Mouse (Mus musculus) lung, embryonic 15.5 days (tissue): ENCODE data around the gene Mcur1. TPM values are rescaled to one million over a fixed set of nuclear protein-coding genes. Genes with fewer than 3 reads are reported as not detected.

Source experiments
- ATAC-seq: fragments of 200-750 bp; cut with Nextera tagmentation; 2 replicates; pipeline ENCODE4 v1.8.0; 2017; ENCODE audit warnings: moderate number of reproducible peaks, borderline replicate concordance; ENCODE audit not compliant: low FRiP score, low TSS enrichment; ENCODE audit errors: extremely low read depth
- H3K27ac ChIP-seq: fragments of 300-500 bp; sonication (generic); 2 replicates; pipeline ENCODE4 v1.5.1; 2015; ENCODE audit warnings: moderate library complexity, mild to moderate bottlenecking, inconsistent platforms
- H3K27me3 ChIP-seq: fragments of 300-500 bp; sonication (generic); 2 replicates; pipeline ENCODE4 v1.6.1; 2015; ENCODE audit warnings: inconsistent platforms
- H3K36me3 ChIP-seq: fragments of 300-500 bp; sonication (generic); 2 replicates; pipeline ENCODE4 v1.6.1; 2015; ENCODE audit warnings: inconsistent platforms
- H3K4me1 ChIP-seq: fragments of 300-500 bp; sonication (generic); 2 replicates; pipeline ENCODE4 v1.6.1; 2015; ENCODE audit warnings: inconsistent platforms
- H3K4me2 ChIP-seq: fragments of 300-500 bp; sonication (generic); 2 replicates; pipeline ENCODE4 v1.6.1; 2015; ENCODE audit warnings: inconsistent platforms, mild to moderate bottlenecking, moderate library complexity
- H3K4me3 ChIP-seq: fragments of 300-500 bp; sonication (generic); 2 replicates; pipeline ENCODE4 v1.5.1; 2015; ENCODE audit warnings: mild to moderate bottlenecking, inconsistent platforms
- H3K9ac ChIP-seq: fragments of 300-500 bp; sonication (generic); 2 replicates; pipeline ENCODE4 v1.6.1; 2015; ENCODE audit warnings: inconsistent platforms
- H3K9me3 ChIP-seq: fragments of 300-500 bp; sonication (generic); 2 replicates; pipeline ENCODE4 v1.6.1; 2016; ENCODE audit warnings: inconsistent platforms
- WGBS: fragments of 180-500 bp; shearing (Covaris S2); methylation state at CpG from one replicate; pipeline ENCODE4 v1.1.7; 2015; 5-methylcytosine and 5-hydroxymethylcytosine counted together
- polyA plus RNA-seq: library from polyadenylated mRNA; unstranded; fragments of >200 nt; fragmentation: Nextera tagmentation; extraction: Ambion mirVana; gene quantifications from 2 replicates; pipeline ENCODE4 v1.2.1, GENCODE M21; 2015

Gene Mcur1
- polyA plus RNA-seq, 1 experiment from 2014 or later = 17.9 TPM

- no peak overlapping the region for H3K4me3 ChIP-seq
- no peak overlapping the region for H3K9ac ChIP-seq
- peaks cover 28% of the 10 kb centered on the region for H3K4me1 ChIP-seq
- no peaks in the 10 kb centered on the region for H3K36me3 ChIP-seq
- 0 out of 2 replicates have a peak overlapping the region, but pooled peaks have one; percentile 25 for H3K4me2 ChIP-seq
- peak overlapping the region; percentile 79; the same call in 1 of the 2 replicates for H3K27ac ChIP-seq
- ATAC-seq = no peak
- H3K27me3 ChIP-seq = no peaks in the 10 kb centered on the region
- 37% methylated on average over 7 of the region's 7 CpGs for WGBS
- no peaks in the 10 kb centered on the region for H3K9me3 ChIP-seq
Measured at GRCm38 (mm10) chr13:43523906-43524480, 36.0 kb downstream of the Mcur1 start.

- no peaks in the 10 kb centered on the region for H3K9me3 ChIP-seq
Measured at GRCm38 (mm10) chr13:43521940-43522339, 38.1 kb downstream of the Mcur1 start.

GRCm38 (mm10) chr13:43519251-43519650 is 40.7 kb downstream of the Mcur1 start:
- Histone ChIP-seq H3K4me3 (no peak overlapping the region), H3K4me2 (no peak overlapping the region), H3K27me3 (no peaks in the 10 kb centered on the region), H3K9ac (no peak overlapping the region), H3K27ac (no peak overlapping the region), H3K36me3 (no peaks in the 10 kb centered on the region), H3K4me1 (peaks cover 6% of the 10 kb centered on the region), H3K9me3 (no peaks in the 10 kb centered on the region)
- no peak for ATAC-seq
- 66% methylated on average over 6 of the region's 6 CpGs for WGBS

More at GRCm38 (mm10) chr13:43521940-43522339, 38.1 kb downstream of the Mcur1 start:
- no peaks in the 10 kb centered on the region for H3K27me3 ChIP-seq
- H3K4me3 ChIP-seq = no peak overlapping the region
- 81% methylated on average over 5 of the region's 5 CpGs for WGBS
- ATAC-seq = no peak
- no peak overlapping the region for H3K4me2 ChIP-seq
- H3K4me1 ChIP-seq = peaks cover 28% of the 10 kb centered on the region
- H3K36me3 ChIP-seq = no peaks in the 10 kb centered on the region
- H3K27ac ChIP-seq = no peak overlapping the region
- no peak overlapping the region for H3K9ac ChIP-seq

- no peak overlapping the region for H3K4me3 ChIP-seq
- H3K27me3 ChIP-seq = no peaks in the 10 kb centered on the region
- no peaks in the 10 kb centered on the region for H3K36me3 ChIP-seq
- no peak overlapping the region for H3K27ac ChIP-seq
- no peak for ATAC-seq
- no peaks in the 10 kb centered on the region for H3K4me1 ChIP-seq
- H3K9ac ChIP-seq = no peak overlapping the region
- no peak overlapping the region for H3K4me2 ChIP-seq
- no peaks in the 10 kb centered on the region for H3K9me3 ChIP-seq
- WGBS = 55% methylated on average over 8 of the region's 8 CpGs
Measured at GRCm38 (mm10) chr13:43517371-43517770, 42.6 kb downstream of the Mcur1 start.

- Histone ChIP-seq H3K9me3 (no peaks in the 10 kb centered on the region), H3K4me3 (no peak overlapping the region), H3K27ac (no peak overlapping the region), H3K36me3 (no peaks in the 10 kb centered on the region), H3K4me1 (no peaks in the 10 kb centered on the region), H3K4me2 (no peak overlapping the region), H3K27me3 (no peaks in the 10 kb centered on the region), H3K9ac (no peak overlapping the region)
- ATAC-seq = no peak
- WGBS = 57% methylated on average over 6 of the region's 6 CpGs
Measured at GRCm38 (mm10) chr13:43516931-43517330, 43.1 kb downstream of the Mcur1 start.

- Histone ChIP-seq H3K27me3 (no peaks in the 10 kb centered on the region), H3K4me2 (no peak overlapping the region), H3K27ac (no peak overlapping the region), H3K4me1 (no peaks in the 10 kb centered on the region), H3K9me3 (no peaks in the 10 kb centered on the region), H3K4me3 (no peak overlapping the region), H3K36me3 (no peaks in the 10 kb centered on the region), H3K9ac (no peak overlapping the region)
- no peak for ATAC-seq
- WGBS = 91% methylated on average over 5 of the region's 5 CpGs
Measured at GRCm38 (mm10) chr13:43516119-43516518, 43.9 kb downstream of the Mcur1 start.

GRCm38 (mm10) chr13:43514950-43515358 is 45.0 kb downstream of the Mcur1 start:
- H3K27ac ChIP-seq = no peak overlapping the region
- no peaks in the 10 kb centered on the region for H3K36me3 ChIP-seq
- no peaks in the 10 kb centered on the region for H3K9me3 ChIP-seq
- H3K27me3 ChIP-seq = no peaks in the 10 kb centered on the region
- ATAC-seq = no peak
- no peak overlapping the region for H3K4me2 ChIP-seq
- H3K4me1 ChIP-seq = no peaks in the 10 kb centered on the region
- H3K4me3 ChIP-seq = no peak overlapping the region
- WGBS = 67% methylated on average over 8 of the region's 8 CpGs
- no peak overlapping the region for H3K9ac ChIP-seq

GRCm38 (mm10) chr13:43512736-43513135 is 47.3 kb downstream of the Mcur1 start:
- H3K4me2 ChIP-seq = no peak overlapping the region
- 81% methylated on average over 3 of the region's 3 CpGs for WGBS
- no peak overlapping the region for H3K9ac ChIP-seq
- no peaks in the 10 kb centered on the region for H3K36me3 ChIP-seq
- H3K27me3 ChIP-seq = no peaks in the 10 kb centered on the region
- H3K4me1 ChIP-seq = no peaks in the 10 kb centered on the region
- no peak overlapping the region for H3K4me3 ChIP-seq
- ATAC-seq = no peak
- H3K9me3 ChIP-seq = no peaks in the 10 kb centered on the region
- no peak overlapping the region for H3K27ac ChIP-seq

GRCm38 (mm10) chr13:43505798-43506197 is 54.2 kb downstream of the Mcur1 start:
- ATAC-seq = no peak
- no peaks in the 10 kb centered on the region for H3K27me3 ChIP-seq
- no peak overlapping the region for H3K4me3 ChIP-seq
- H3K9ac ChIP-seq = no peak overlapping the region
- no peaks in the 10 kb centered on the region for H3K36me3 ChIP-seq
- 67% methylated on average over 3 of the region's 3 CpGs for WGBS
- H3K4me2 ChIP-seq = no peak overlapping the region
- no peak overlapping the region for H3K27ac ChIP-seq
- H3K4me1 ChIP-seq = peaks cover 10% of the 10 kb centered on the region
- H3K9me3 ChIP-seq = no peaks in the 10 kb centered on the region

GRCm38 (mm10) chr13:43503395-43503850 is 56.6 kb downstream of the Mcur1 start:
- Histone ChIP-seq H3K4me2 (peak overlapping the region; percentile 62), H3K27me3 (no peaks in the 10 kb centered on the region), H3K9ac (peak overlapping the region; percentile 23), H3K4me1 (peaks cover 19% of the 10 kb centered on the region), H3K27ac (peak overlapping the region; percentile 77), H3K9me3 (no peaks in the 10 kb centered on the region), H3K4me3 (peak overlapping the region; percentile 30), H3K36me3 (no peaks in the 10 kb centered on the region)
- ATAC-seq = peak; percentile 94
- WGBS = 1% methylated on average over 19 of the region's 19 CpGs

GRCm38 (mm10) chr13:43501601-43502000 is 58.4 kb downstream of the Mcur1 start:
- H3K36me3 ChIP-seq = no peaks in the 10 kb centered on the region
- no peak for ATAC-seq
- 73% methylated on average over 5 of the region's 5 CpGs for WGBS
- H3K4me1 ChIP-seq = peaks cover 19% of the 10 kb centered on the region
- H3K4me2 ChIP-seq = no peak overlapping the region
- no peaks in the 10 kb centered on the region for H3K27me3 ChIP-seq
- H3K9me3 ChIP-seq = no peaks in the 10 kb centered on the region
- H3K4me3 ChIP-seq = no peak overlapping the region
- no peak overlapping the region for H3K27ac ChIP-seq
- no peak overlapping the region for H3K9ac ChIP-seq

- Histone ChIP-seq H3K9ac (no peak overlapping the region), H3K27ac (no peak overlapping the region), H3K36me3 (no peaks in the 10 kb centered on the region), H3K4me1 (peaks cover 19% of the 10 kb centered on the region), H3K4me2 (no peak overlapping the region), H3K27me3 (no peaks in the 10 kb centered on the region), H3K9me3 (no peaks in the 10 kb centered on the region), H3K4me3 (no peak overlapping the region)
- 91% methylated on average over 4 of the region's 4 CpGs for WGBS
- no peak for ATAC-seq
Measured at GRCm38 (mm10) chr13:43500483-43500850, 59.5 kb downstream of the Mcur1 start.
